Mouse (Mus musculus): ENCODE measurements around the gene Rab3il1. TPM values are rescaled to one million over a fixed set of nuclear protein-coding genes. Genes with fewer than 3 reads are reported as not detected.
"Not testable (repeated sequence)": the region's sequence is repeated elsewhere in the genome, so short reads cannot be mapped to it uniquely, and the experiment has no call there.

Gene Rab3il1
- polyA plus RNA-seq (2012; rRNA removed), result 22.0 and 23.6 TPM in 2 replicates

DNA sequence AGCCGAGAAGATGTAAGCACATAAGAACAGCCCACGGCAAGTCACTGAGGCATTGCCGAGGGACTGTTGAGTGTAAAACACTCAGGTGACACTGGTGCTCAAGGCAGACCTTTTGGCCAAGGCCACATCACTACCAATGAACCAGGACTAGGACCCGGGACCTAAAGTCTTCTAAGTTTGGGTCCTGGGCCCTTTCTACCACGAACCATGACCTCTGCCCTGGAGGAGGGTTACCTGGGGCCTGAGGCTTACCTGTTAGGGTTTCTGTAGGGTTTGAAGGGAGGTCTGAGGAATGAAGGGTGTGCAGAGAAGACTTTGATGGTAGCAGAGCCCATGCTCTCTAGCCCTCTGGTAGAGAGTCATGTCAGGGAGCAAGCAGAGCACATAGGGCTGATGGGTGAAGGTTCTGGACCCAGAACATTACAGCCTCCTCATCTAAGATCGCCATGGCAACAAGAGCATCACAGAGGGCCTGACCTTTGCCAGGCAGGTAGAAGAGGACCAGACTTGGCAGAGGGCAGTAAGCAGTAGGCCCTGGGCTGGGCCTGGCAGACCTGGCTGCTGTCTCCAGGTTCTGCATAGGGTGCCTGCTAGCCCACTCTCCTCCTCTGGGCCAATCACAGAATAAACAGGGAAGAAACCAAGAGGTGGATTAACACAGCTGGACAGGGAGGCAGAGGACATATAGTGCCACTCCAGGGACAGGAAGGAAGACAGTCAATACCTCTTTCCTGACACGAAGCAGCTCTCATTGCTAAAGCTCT is at the start of gene Rab3il1, which contains the start of gene Best1:
TSS of gene Rab3il1 (plus strand) at position 464 of the 764 bp plus-strand sequence.
TSS of gene Best1 (minus strand) at position 428 of the 764 bp plus-strand sequence.
- DNase-seq (ENCODE audit: low spot score), result no peak

- DNase-seq (ENCODE audit: low spot score), result no peak
Measured at GRCm38 (mm10) chr19:9952390-9952789, 49.1 kb upstream of the Rab3il1 start.

GRCm38 (mm10) chr19:9952912-9953311 is 48.6 kb upstream of the Rab3il1 start:
- no peak for DNase-seq (ENCODE audit: low spot score)

DNA sequence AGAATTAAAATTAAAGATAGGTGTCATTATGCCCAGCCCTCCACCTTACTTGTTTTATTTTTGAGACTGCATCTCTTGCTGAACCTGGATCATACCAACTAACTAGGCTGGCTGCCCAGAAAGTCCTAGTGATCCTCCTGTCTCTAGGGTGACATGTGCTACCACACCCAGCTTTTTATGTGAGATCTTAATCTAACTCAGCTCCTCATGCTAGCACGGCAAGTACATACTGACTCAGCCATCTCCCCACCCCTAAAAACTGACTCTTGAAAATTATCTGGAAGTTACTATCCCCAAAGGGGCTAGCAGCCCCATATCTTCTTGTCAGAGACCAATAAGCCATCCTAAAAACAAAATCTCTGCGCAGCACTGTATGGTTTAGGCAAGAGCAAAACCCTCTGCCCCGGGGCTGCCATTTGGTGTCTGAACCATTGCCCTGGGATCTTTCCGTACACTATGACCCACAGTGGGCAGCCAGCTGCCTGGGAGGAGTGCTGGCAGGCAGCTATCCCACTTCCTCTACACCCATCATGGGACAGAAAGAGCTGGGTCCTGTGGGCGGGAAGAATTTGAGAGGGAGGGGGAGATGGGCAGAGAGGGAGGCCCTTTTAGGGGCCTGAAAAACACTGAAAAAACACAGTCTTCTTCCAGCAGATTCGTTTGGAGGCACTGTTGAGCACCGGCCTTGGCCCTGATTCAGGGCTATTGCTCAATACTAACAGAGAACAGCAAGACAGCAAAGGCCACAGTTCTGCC is 47.2 kb upstream of the Rab3il1 start:
- peak; percentile 63 for DNase-seq (ENCODE audit: low spot score)

GRCm38 (mm10) chr19:9954811-9955202 is 46.7 kb upstream of the Rab3il1 start:
- DNase-seq (ENCODE audit: low spot score), result no peak

- no peak for DNase-seq (ENCODE audit: low spot score)
Measured at GRCm38 (mm10) chr19:9955438-9955837, 46.0 kb upstream of the Rab3il1 start.

DNA sequence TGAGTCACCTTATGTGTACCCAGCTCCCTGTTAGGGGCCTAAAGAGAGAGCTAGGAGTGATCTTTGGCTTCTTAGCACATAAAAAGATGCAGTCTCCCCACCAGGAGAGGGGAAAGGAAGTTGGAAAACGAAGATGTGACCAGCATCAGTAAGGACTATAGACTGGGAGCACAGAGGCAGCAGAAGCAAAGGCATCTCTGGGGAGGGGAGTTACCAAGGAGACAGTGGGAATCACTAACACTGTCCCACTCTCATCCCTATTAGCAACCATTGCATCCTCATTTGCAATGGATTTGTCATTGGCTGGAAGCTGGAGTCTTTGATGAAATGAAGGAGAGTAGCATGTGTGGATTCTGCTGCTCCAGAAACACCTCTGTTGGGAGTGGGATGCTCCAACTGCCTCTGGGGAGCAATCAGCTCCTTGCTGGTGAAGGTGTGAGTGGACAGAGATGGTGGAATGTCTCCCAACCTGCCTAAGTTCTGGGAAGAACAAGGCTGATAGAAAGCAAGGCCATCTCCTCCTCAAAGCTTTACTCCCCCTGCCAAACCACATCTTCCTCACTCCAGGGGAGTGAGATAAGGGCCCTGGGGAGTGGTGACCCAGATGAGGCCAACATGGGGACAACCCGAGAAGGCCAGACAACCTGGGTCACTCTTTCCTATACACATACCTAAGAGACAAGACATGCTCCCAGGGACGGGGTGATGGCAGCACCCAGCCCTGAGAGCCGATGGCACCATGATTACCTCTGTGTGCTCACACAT is 44.7 kb upstream of the Rab3il1 start:
- no peak for DNase-seq (ENCODE audit: low spot score)

DNA sequence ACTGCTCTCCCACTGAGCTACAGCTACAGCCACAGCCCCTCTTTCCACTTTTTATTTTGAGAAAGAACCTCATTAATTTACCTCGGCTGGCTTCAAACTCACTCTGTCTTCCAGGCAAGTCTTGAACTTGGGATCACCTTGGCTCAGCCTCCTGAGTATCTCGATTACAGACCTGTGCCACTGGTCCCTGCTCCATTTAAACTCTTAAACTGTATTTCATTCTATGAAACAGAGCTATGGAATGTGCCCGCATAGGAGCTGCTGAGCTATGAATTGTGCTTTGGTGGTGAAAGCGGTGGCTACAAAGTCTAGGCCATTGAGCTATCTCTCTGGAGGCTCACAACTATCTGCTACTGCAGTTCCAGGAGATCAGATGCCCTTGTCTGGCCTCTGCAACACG is 43.5 kb upstream of the Rab3il1 start:
- DNase-seq (ENCODE audit: low spot score), result no peak

DNA sequence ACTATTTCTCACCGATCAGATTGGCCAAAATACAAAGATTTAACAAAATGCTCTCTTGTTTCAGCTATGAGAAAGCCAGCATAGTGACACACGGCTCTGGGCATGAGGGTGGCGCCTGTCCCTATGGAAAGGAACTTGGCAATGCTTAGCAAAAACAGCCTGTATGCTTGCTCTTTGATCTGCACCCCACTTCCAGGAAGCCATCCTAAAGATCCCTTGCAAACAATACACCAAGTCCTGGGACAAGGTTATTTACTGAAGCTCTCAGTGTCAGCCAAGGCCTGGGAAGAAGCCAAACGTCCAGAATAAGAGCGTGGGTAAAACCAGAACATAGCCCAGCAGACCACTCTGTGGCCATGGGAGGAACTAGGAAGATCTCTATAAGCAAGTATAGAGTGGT is 40.7 kb upstream of the Rab3il1 start:
- DNase-seq (ENCODE audit: low spot score), result no peak

DNA sequence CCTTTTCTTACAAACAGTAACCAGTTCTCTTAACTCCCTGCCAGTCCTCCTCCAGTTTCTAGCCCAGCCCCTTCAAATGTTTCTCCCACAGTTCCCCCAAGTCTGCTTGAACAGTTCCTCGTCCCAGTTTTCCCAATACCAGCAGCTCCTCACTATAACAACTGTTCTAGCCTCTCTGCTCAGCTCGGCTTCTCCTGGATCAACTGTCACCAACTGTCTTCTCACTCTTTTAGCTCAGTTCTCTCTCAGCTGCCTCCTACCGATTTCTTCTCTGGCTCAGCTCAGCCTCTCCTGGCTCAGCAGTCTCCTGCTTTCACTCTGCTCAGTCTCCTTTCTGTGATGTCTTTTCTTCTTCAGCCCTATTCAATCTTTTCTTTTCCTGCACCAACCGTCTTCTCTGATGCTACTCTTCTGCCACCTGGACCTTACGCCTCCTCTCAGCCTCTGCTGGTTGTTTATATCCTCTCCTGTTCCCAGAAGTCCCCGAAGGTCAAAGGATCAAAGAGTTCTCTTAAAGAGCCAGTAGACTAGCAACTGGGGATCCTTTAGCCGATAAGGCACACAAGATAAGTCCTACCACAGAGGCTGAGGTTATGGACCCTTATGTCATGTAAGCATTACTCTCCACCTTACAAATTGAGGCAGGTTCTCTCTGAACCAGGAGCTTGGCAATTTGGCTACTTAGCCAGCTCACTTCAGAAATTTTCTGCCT is 37.1 kb upstream of the Rab3il1 start:
- DNase-seq (ENCODE audit: low spot score), result no peak

DNA sequence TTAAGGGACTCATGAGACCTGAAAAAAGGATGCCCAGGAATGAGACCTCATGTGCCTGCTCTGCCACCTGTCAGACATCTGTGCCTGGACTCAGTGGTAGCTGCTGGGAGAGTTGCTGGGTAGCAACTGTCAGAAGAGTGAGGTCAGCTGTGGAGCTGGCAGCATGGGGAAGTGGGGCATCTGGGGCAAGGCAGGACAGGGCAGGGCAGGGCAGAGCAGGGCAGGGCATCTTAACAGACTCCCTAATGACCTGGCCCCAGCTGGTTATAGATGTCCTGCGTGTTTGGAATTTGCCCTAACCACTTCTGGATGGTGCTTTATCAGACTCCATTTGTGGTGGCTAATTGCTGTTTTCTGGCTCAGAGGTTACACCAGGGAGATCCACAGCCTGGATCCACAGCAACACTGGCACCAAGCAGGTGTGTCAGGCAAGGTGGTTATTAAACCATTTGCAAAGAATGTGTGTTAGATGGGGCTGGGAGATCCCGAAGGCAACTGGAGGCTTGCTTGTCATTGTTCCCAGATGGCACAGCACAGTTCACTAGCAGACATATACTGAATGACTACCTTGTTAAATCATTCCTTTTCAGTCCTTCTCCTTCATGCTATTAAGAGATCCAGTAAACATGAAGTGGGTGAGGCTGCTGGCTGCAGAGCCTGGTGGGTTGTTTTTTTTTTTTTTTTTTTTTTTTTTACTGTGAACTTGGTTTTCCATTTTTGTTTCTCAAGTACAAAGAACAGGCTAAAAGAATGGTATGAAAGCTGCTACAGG is 35.2 kb upstream of the Rab3il1 start:
- DNase-seq (ENCODE audit: low spot score), result no peak

DNA sequence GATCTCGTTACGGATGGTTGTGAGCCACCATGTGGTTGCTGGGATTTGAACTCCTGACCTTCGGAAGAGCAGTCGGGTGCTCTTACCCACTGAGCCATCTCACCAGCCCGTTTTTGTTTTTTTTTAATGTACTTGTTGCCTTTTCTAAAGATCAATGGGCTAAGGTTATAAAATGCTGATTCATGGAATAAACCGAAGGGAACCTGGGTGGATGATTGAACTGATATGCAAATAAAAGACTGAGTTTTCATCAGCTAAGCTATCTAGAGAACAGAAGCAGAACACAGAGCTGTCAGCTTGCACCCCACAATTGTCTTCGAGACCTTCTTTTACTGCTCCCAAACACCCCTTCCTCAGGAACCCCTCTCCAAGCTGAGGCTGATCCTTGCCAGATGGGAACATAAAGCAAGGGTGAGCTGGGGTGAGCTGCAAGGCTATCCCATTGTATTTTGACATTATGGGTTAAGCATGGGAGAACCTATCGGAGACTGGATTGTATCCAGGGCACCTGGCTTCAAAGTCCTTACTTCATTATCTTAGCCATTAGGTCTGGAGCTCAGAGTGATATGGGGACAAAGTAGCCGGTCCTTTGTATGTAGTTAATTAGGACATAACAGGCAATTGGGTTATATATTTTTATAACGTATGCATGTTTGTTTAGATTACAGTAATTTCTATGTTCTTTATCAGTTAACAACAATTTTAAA is 33.2 kb upstream of the Rab3il1 start:
- DNase-seq (ENCODE audit: low spot score), result no peak

- not testable (repeated sequence) for DNase-seq (ENCODE audit: low spot score)
Measured at GRCm38 (mm10) chr19:9974853-9975252, 26.6 kb upstream of the Rab3il1 start.

DNA sequence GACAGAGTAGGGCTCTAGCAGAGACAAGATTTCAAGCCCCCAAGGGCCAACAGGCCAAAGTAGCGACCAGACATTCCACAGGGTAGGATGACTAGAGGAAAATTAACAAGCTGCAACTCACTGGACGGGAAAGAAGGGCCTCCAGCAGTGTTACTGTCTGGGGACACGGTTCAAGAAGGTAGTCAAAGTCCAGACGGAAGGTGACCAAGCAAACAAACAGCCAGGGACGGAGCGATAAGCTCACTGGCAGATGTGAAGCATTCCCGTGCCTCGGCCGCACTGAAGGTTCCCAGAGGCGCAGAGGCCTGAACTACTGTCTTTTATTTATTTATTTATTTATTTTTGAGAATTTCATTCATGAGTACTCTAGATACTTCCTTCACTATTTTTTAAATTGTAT is 24.4 kb upstream of the Rab3il1 start:
- DNase-seq (ENCODE audit: low spot score), result no peak

DNA sequence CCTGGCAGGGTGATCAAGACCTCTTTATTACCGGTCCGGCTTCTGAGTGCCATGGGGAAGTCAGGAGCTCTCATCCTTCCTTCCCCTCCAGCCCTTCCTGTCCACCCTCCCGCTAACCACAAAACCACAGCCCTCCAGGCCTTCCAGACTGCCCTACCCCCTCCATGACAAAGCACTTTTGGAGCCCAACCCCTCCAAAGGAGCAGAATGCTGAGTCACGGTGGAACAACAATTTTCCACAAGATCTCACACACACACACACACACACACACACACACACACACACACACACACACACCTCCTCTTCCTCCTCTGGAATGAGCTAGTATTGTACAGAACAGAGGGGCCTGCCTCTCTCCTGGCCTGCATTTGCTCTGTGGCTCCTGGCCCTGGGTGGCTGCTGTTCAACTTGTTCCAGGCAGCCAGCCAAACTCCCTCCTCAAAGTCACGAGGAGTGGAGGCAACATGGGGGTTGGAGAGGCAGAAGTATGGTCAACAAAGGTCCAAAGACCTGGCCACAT is 23.0 kb upstream of the Rab3il1 start:
- DNase-seq (ENCODE audit: low spot score), result no peak

DNA sequence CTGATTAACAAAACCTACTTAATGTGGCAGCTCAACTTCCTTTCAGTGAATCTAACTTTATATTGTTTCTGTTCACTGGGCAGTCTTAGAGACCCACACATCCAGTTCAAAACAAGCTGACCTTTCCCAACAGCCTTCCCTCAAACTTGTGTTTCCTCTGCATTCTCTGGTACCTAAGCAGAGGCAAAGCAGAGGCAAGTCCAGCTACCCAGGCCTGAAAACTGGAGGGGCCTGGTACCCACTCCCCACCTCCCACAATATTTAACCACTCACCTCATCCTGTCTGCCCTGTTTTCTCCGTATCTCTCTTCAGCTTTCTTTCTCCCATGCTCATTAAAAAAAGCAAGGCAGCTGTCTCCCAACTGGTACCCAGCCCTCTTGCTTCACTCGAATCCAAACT is 22.3 kb upstream of the Rab3il1 start:
- no peak for DNase-seq (ENCODE audit: low spot score)

- no peak for DNase-seq (ENCODE audit: low spot score)
Measured at GRCm38 (mm10) chr19:9980258-9980657, 21.2 kb upstream of the Rab3il1 start, which contains the start of gene Fth1. TSS of gene Fth1 (plus strand) at chr19:9980598.

- no peak for DNase-seq (ENCODE audit: low spot score)
Measured at GRCm38 (mm10) chr19:9981621-9982020, 19.8 kb upstream of the Rab3il1 start.

DNA sequence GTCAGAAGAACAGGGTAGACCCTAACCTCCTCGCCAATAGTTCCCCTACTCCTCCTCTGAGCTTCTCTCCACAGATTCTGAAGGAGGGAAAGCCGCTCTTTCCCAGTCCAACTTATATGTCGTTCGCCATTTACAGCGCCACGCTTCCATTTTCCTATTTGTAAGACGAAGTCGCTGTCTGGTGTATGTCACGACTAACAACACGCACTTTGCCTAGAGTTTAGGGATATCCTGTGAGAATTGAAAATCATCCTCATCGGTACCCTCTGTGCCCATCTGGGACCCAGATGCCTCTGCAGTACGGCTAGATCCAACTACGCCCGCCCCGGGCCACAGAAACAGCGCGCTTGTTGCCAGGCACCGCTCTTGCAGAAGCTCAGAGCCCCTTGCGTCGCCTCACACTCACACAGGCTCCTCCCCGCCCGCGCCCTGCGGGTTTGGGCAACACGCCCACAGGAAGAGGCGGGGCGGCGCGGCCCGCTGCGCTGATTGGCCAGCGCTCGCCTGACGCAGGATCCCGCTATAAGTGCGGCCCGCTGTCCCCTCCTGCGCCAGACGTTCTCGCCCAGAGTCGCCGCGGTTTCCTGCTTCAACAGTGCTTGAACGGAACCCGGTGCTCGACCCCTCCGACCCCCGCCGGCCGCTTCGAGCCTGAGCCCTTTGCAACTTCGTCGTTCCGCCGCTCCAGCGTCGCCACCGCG is 19.2 kb upstream of the Rab3il1 start:
- DNase-seq (ENCODE audit: low spot score), result peak; percentile 97

Measured in urinary bladder, adult 2 months (tissue).